ENCODE assay signal across 9 mouse cellular contexts in the genomic region with DNA sequence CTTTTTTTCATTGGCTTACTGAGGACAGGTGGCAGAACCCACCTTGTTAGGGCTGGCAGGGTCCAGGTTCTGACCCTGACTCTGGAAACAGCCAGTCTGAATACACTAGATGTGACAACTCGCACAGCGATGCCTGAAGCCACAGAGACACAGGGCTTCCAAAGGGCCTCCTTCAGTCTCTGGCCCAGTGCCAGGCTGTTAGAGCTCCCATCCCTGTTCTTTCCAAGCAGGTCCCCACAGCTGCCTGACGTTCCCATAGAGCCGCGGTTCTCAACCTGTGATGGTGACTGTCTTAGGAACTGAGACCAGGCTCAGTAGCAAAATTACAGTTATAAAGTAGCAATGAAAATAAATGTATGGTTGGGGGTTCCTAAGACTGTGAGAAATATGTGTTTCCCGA.
A peak's percentile ranks its signal among the peaks of the same experiment; 100 is the strongest.
DNase-seq lines count a peak whose midpoint lies in the region; ATAC-seq lines count a peak whose summit lies in the region.
"Had no signal": no experiment of that assay in that cellular context is flagged by ENCODE, and none has a peak within 500 bp of the region (broad histone marks: within the 10 kb centered on the region; RNA-seq: fewer than 3 reads in every experiment).

No protein-coding gene starts in this region.

- H3K9me3 ChIP-seq in heart, embryonic 12.5 days (replicated peaks), result no peaks in the 10 kb centered on the region
- no peaks in the 10 kb centered on the region for H3K9me3 ChIP-seq in stomach, embryonic 16.5 days (replicated peaks; ENCODE audit: control insufficient read depth, low read length)
- no peaks in the 10 kb centered on the region for H3K9me3 ChIP-seq in midbrain, embryonic 11.5 days (ENCODE audit: control insufficient read depth, low read length)
- H3K9me3 ChIP-seq: limb, embryonic 15.5 days had no signal

- DNase-seq in heart, adult 18-20 months, result peak; percentile 41 to 48
- DNase-seq in heart, adult 8-10 months (ENCODE audit: low spot score), result no peak
- peak; percentile 29 to 39 for DNase-seq in lung, postnatal 4 days
- no peak for DNase-seq in lung, postnatal 25 days (ENCODE audit: low spot score)
- DNase-seq in midbrain, embryonic 11.5 days (ENCODE audit: low spot score, missing footprints), result no peak
- DNase-seq: thymus, adult 18-20 months had no signal

- no peak overlapping the region for H3K4me3 ChIP-seq in heart, embryonic 12.5 days
- H3K4me3 ChIP-seq in stomach, embryonic 16.5 days (replicated peaks; ENCODE audit: low read length), result no peak overlapping the region
- no peak overlapping the region for H3K4me3 ChIP-seq in midbrain, embryonic 11.5 days (ENCODE audit: low read depth, low read length)
- H3K4me3 ChIP-seq: limb, embryonic 15.5 days had no signal

- H3K27ac ChIP-seq in heart, embryonic 12.5 days (ENCODE audit: poor library complexity, severe bottlenecking), result peak overlapping the region; percentile 80
- H3K27ac ChIP-seq in stomach, embryonic 16.5 days (ENCODE audit: low read length), result no peak overlapping the region
- no peak overlapping the region for H3K27ac ChIP-seq in midbrain, embryonic 11.5 days (ENCODE audit: low read depth, low read length)
- H3K27ac ChIP-seq: limb, embryonic 15.5 days had no signal

- H3K36me3 ChIP-seq in heart, embryonic 12.5 days, result peaks cover 32% of the 10 kb centered on the region
- H3K36me3 ChIP-seq in stomach, embryonic 16.5 days (ENCODE audit: control insufficient read depth, insufficient read depth, low read length), result no peaks in the 10 kb centered on the region
- H3K36me3 ChIP-seq in midbrain, embryonic 11.5 days (ENCODE audit: control insufficient read depth, insufficient read depth, low read length), result no peaks in the 10 kb centered on the region
- H3K36me3 ChIP-seq: limb, embryonic 15.5 days had no signal

- ATAC-seq in heart, embryonic 12.5 days (ENCODE audit: insufficient number of reproducible peaks, low FRiP score), result no peak
- ATAC-seq in stomach, embryonic 16.5 days (ENCODE audit: insufficient read depth, low FRiP score), result peak; percentile 5; the same call in 1 of the 2 replicates
- ATAC-seq in midbrain, embryonic 11.5 days (ENCODE audit: low FRiP score), result no peak

- H3K9ac ChIP-seq in heart, embryonic 12.5 days, result 0 out of 2 replicates have a peak overlapping the region, but pooled peaks have one; percentile 41
- H3K9ac ChIP-seq in stomach, embryonic 16.5 days (ENCODE audit: low read length), result no peak overlapping the region
- no peak overlapping the region for H3K9ac ChIP-seq in midbrain, embryonic 11.5 days (ENCODE audit: low read length)
- H3K9ac ChIP-seq: limb, embryonic 15.5 days had no signal

- no peaks in the 10 kb centered on the region for H3K27me3 ChIP-seq in heart, embryonic 12.5 days (replicated peaks)
- H3K27me3 ChIP-seq in stomach, embryonic 16.5 days (ENCODE audit: control insufficient read depth, insufficient read depth, low read length), result no peaks in the 10 kb centered on the region
- no peaks in the 10 kb centered on the region for H3K27me3 ChIP-seq in midbrain, embryonic 11.5 days (ENCODE audit: control insufficient read depth, insufficient read depth, low read length)
- H3K27me3 ChIP-seq: limb, embryonic 15.5 days had no signal

- no peak overlapping the region for H3K4me2 ChIP-seq in heart, embryonic 12.5 days
- H3K4me2 ChIP-seq in stomach, embryonic 16.5 days (ENCODE audit: low read depth, low read length), result no peak overlapping the region
- H3K4me2 ChIP-seq in midbrain, embryonic 11.5 days, result no peak overlapping the region
- H3K4me2 ChIP-seq: limb, embryonic 15.5 days had no signal

- 24% methylated on average over 6 of the region's 6 CpGs for WGBS in heart, embryonic 12.5 days
- WGBS in stomach, embryonic 16.5 days, result 48% methylated on average over 6 of the region's 6 CpGs
- WGBS in midbrain, embryonic 11.5 days, result 88% methylated on average over 6 of the region's 6 CpGs

- H3K4me1 ChIP-seq in heart, embryonic 12.5 days (replicated peaks), result peaks cover 34% of the 10 kb centered on the region
- peaks cover 14% of the 10 kb centered on the region for H3K4me1 ChIP-seq in stomach, embryonic 16.5 days (ENCODE audit: control insufficient read depth, insufficient read depth, low read length)
- no peaks in the 10 kb centered on the region for H3K4me1 ChIP-seq in midbrain, embryonic 11.5 days (ENCODE audit: control insufficient read depth, insufficient read depth, low read length)

Comparison
In these comparisons a context has a peak if more than half of its experiments do, and no peak if none do; other contexts are left out.
1. DNase-seq: peak in heart, adult 18-20 months (2 of 2) and lung, postnatal 4 days (2 of 2); none in heart, adult 8-10 months (single experiment), lung, postnatal 25 days (single experiment) and midbrain, embryonic 11.5 days (single experiment).